Mouse (Mus musculus) myocyte (in vitro differentiated cells): Measurements from ENCODE around the gene Snx30.

ENCODE experiments used
- E2F4 ChIP-seq: IDR thresholded peaks from one replicate; pipeline ENCODE4 v1.6.1; 2011; ENCODE audit warnings: mild to moderate bottlenecking, control low read depth, moderate library complexity; ENCODE audit not compliant: insufficient read depth
- MYOG ChIP-seq, 3 experiments: IDR thresholded peaks; one replicate each; pipeline ENCODE4 v1.6.1; 2011; ENCODE audit warnings: control low read depth in 2 of 3, low read depth in 2 of 3, mild to moderate bottlenecking in 2 of 3; ENCODE audit not compliant: insufficient read length in 2 of 3, control insufficient read depth in 1 of 3, insufficient read depth in 1 of 3
- POLR2A ChIP-seq: IDR thresholded peaks from one replicate; pipeline ENCODE4 v1.6.1; 2011; ENCODE audit warnings: low read depth, mild to moderate bottlenecking, control low read depth, moderate library complexity; ENCODE audit not compliant: insufficient read length
- TCF3 ChIP-seq: IDR thresholded peaks from one replicate; pipeline ENCODE4 v1.6.1; 2011; ENCODE audit warnings: low read depth, control low read depth; ENCODE audit not compliant: insufficient read length
- USF1 ChIP-seq: IDR thresholded peaks from one replicate; pipeline ENCODE4 v1.6.1; 2011; ENCODE audit warnings: low read depth, mild to moderate bottlenecking, control low read depth, moderate library complexity

DNA sequence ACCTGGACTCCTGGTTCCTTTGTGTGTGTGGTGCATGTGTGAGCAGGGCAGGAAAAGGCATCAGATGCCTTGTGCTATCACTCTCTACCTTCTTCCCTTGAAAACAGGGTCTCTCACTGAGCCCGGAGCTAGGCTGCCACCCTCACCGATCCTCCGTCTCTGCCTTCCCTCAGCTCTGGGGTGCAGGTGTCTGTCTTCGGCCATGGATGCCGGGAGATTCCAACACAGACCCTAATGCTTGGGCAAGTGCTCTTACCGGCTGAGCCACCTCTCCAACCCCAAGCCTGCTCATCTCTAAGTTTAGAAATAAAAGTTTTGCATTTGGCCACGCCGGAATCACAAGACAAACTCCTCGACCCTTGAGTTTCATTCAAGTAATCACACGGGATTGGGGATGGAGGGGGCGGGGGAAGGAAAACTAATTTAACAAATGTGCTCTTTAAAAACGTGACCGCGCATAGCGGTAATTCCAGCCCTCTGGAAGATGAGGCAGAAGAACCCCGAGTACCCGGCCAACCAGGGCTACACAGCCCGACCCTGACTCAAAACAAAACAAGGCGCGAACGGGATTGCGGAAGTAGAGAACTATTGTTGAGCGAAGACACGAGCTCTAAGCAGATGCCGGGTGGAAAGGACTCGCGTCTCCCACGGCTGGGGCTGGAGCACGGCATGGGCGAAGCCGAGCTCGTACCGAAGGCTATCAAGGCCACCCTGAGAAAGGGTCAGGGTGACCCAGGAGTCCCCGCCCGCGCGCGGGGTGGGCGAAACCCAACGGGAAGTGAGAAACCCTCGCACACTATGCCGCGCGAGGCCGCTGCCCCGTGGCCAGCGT lies 22.6 kb upstream of the Snx30 start:
- no peak for TF ChIP-seq POLR2A
- no peak for TF ChIP-seq E2F4
- TF ChIP-seq USF1 = no peak
- TF ChIP-seq TCF3 = no peak
- TF ChIP-seq MYOG (IDR thresholded peaks at IDR 0.05; ENCODE audit: control insufficient read depth in 1 of 3, insufficient read depth in 1 of 3, insufficient read length in 2 of 3, low read depth in 2 of 3) = no peak
